Mouse (Mus musculus): Measurements from ENCODE around the gene Tmem72. TPM values are rescaled to one million over a fixed set of nuclear protein-coding genes. Genes with fewer than 3 reads are reported as not detected.

Gene Tmem72
- polyA plus RNA-seq (2015; fragmentation: Nextera tagmentation; extraction: Ambion mirVana): 0.01 and 0.05 TPM in 2 replicates

DNA sequence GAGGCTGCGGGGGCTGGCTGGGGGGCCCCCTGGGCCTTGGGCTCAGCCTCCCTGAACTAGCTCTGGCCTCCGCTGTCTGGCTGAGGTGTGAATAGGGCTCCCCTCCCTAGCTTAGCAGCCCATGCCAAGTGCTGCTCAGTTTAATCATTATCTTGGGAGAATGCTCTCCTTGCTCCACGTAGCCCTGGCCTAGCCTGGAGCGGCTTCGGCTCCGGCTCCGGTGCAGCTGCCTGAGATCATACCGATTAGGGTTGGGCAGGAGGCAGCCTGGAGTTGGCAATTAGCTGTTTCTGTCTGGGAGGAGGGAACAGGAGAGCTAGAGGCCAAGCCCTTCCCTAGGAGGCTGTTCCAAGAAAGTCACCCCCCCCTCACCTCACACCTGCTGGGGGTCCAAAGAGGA, at the start of gene Tmem72:
Gene Tmem72, minus strand, starts transcription at position 248 of the 400 bp plus-strand sequence.
- no peak within 1 kb of the TSS for H3K9ac ChIP-seq
- no peaks in the 10 kb centered on the region for H3K4me1 ChIP-seq (replicated peaks)
- H3K9me3 ChIP-seq (replicated peaks): no peaks in the 10 kb centered on the region
- H3K27me3 ChIP-seq: no peaks in the 10 kb centered on the region
- no peaks in the 10 kb centered on the region for H3K36me3 ChIP-seq (replicated peaks)
- 76% methylated on average over 8 of the region's 8 CpGs for WGBS (ENCODE audit: insufficient replicate concordance)
- no peak within 1 kb of the TSS for H3K4me3 ChIP-seq (replicated peaks)
- no peak within 1 kb of the TSS for H3K4me2 ChIP-seq
- no peak for ATAC-seq (ENCODE audit: insufficient read depth)
- no peak within 1 kb of the TSS for H3K27ac ChIP-seq (replicated peaks)

- Histone ChIP-seq H3K4me1 (replicated peaks) (no peaks in the 10 kb centered on the region), H3K9me3 (replicated peaks) (no peaks in the 10 kb centered on the region), H3K4me3 (replicated peaks) (no peak overlapping the region), H3K27ac (replicated peaks) (no peak overlapping the region), H3K9ac (no peak overlapping the region), H3K27me3 (no peaks in the 10 kb centered on the region), H3K36me3 (replicated peaks) (no peaks in the 10 kb centered on the region), H3K4me2 (no peak overlapping the region)
- no peak for ATAC-seq (ENCODE audit: insufficient read depth)
- WGBS (ENCODE audit: insufficient replicate concordance): 72% methylated on average over 4 of the region's 4 CpGs
Measured at GRCm38 (mm10) chr6:116764524-116764923, 47.8 kb upstream of the Tmem72 start.

- Histone ChIP-seq H3K36me3 (replicated peaks) (no peaks in the 10 kb centered on the region), H3K9ac (no peak overlapping the region), H3K27me3 (no peaks in the 10 kb centered on the region), H3K4me2 (no peak overlapping the region), H3K9me3 (replicated peaks) (no peaks in the 10 kb centered on the region), H3K4me1 (replicated peaks) (no peaks in the 10 kb centered on the region), H3K27ac (replicated peaks) (no peak overlapping the region), H3K4me3 (replicated peaks) (no peak overlapping the region)
- 66% methylated on average over 3 of the region's 3 CpGs for WGBS (ENCODE audit: insufficient replicate concordance)
- no peak for ATAC-seq (ENCODE audit: insufficient read depth)
Measured at GRCm38 (mm10) chr6:116762333-116762732, 45.6 kb upstream of the Tmem72 start.

DNA sequence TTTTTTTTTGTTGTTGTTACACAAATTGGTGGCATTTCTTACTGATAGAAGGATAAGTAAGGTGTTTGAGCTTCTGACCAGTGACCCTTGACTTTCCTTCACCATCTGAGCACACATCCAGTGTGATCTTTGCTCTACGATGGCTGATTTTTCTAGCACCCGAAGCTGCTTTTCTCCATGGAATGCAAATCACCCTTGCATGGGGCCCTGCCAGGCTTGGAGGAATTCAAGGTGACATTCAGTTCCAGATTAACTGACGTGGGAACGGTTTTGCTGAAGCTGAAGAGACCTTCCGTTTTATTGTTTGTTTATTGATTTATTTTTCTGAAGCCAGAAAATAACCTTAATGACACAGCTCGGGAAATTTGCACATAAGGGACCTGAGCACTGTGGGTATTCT, 43.5 kb upstream of the Tmem72 start:
- Histone ChIP-seq H3K4me1 (replicated peaks) (no peaks in the 10 kb centered on the region), H3K9ac (no peak overlapping the region), H3K4me2 (no peak overlapping the region), H3K27me3 (no peaks in the 10 kb centered on the region), H3K4me3 (replicated peaks) (no peak overlapping the region), H3K27ac (replicated peaks) (no peak overlapping the region), H3K9me3 (replicated peaks) (no peaks in the 10 kb centered on the region), H3K36me3 (replicated peaks) (no peaks in the 10 kb centered on the region)
- 62% methylated on average over 6 of the region's 6 CpGs for WGBS (ENCODE audit: insufficient replicate concordance)
- no peak for ATAC-seq (ENCODE audit: insufficient read depth)

DNA sequence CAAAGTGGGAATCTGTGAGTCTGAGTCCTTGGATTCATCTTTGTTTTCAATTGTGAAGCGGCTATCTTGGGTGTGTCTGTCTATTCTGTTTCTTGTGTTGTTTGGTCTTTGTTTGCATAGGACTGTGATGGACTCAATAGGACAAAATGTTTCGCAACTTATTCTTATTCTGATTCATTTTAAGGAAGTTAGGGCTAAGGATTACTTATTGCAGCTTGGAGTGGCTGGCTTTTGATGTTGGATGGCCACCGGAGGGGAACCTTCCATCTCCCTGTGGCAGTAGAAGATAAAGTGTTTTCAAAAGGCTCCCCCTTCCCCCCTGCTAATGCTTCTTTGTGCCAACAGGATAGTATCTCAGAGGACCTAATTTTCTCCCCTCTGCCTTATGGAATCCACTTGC, 39.7 kb upstream of the Tmem72 start:
- H3K36me3 ChIP-seq (replicated peaks): no peaks in the 10 kb centered on the region

GRCm38 (mm10) chr6:116738046-116738445, 21.3 kb upstream of the Tmem72 start:
- ATAC-seq (ENCODE audit: insufficient read depth): no peak
- H3K9ac ChIP-seq: no peak overlapping the region
- H3K36me3 ChIP-seq (replicated peaks): no peaks in the 10 kb centered on the region
- H3K27me3 ChIP-seq: no peaks in the 10 kb centered on the region
- WGBS (ENCODE audit: insufficient replicate concordance): 51% methylated on average over 2 of the region's 2 CpGs
- no peak overlapping the region for H3K4me2 ChIP-seq
- H3K9me3 ChIP-seq (replicated peaks): no peaks in the 10 kb centered on the region
- H3K4me1 ChIP-seq (replicated peaks): no peaks in the 10 kb centered on the region
- H3K4me3 ChIP-seq (replicated peaks): no peak overlapping the region
- no peak overlapping the region for H3K27ac ChIP-seq (replicated peaks)

More for the DNA sequence above, 39.7 kb upstream of the Tmem72 start:
- H3K4me3 ChIP-seq (replicated peaks): no peak overlapping the region
- H3K4me1 ChIP-seq (replicated peaks): no peaks in the 10 kb centered on the region
- no peaks in the 10 kb centered on the region for H3K9me3 ChIP-seq (replicated peaks)
- WGBS (ENCODE audit: insufficient replicate concordance): 46% methylated on average over 3 of the region's 3 CpGs
- H3K27me3 ChIP-seq: no peaks in the 10 kb centered on the region
- H3K4me2 ChIP-seq: no peak overlapping the region
- H3K9ac ChIP-seq: no peak overlapping the region
- ATAC-seq (ENCODE audit: insufficient read depth): no peak
- no peak overlapping the region for H3K27ac ChIP-seq (replicated peaks)

GRCm38 (mm10) chr6:116735361-116735760, 18.6 kb upstream of the Tmem72 start:
- H3K4me1 ChIP-seq (replicated peaks): no peaks in the 10 kb centered on the region
- H3K27ac ChIP-seq (replicated peaks): no peak overlapping the region
- WGBS (ENCODE audit: insufficient replicate concordance): 71% methylated on average over 5 of the region's 5 CpGs
- no peaks in the 10 kb centered on the region for H3K36me3 ChIP-seq (replicated peaks)
- H3K4me3 ChIP-seq (replicated peaks): no peak overlapping the region
- no peaks in the 10 kb centered on the region for H3K27me3 ChIP-seq
- ATAC-seq (ENCODE audit: insufficient read depth): no peak
- no peaks in the 10 kb centered on the region for H3K9me3 ChIP-seq (replicated peaks)
- no peak overlapping the region for H3K4me2 ChIP-seq
- no peak overlapping the region for H3K9ac ChIP-seq

GRCm38 (mm10) chr6:116733577-116733976, 16.9 kb upstream of the Tmem72 start:
- Histone ChIP-seq H3K4me1 (replicated peaks) (no peaks in the 10 kb centered on the region), H3K4me3 (replicated peaks) (no peak overlapping the region), H3K9ac (no peak overlapping the region), H3K27me3 (no peaks in the 10 kb centered on the region), H3K9me3 (replicated peaks) (no peaks in the 10 kb centered on the region), H3K27ac (replicated peaks) (no peak overlapping the region), H3K36me3 (replicated peaks) (no peaks in the 10 kb centered on the region), H3K4me2 (no peak overlapping the region)
- ATAC-seq (ENCODE audit: insufficient read depth): no peak
- 57% methylated on average over 4 of the region's 4 CpGs for WGBS (ENCODE audit: insufficient replicate concordance)

DNA sequence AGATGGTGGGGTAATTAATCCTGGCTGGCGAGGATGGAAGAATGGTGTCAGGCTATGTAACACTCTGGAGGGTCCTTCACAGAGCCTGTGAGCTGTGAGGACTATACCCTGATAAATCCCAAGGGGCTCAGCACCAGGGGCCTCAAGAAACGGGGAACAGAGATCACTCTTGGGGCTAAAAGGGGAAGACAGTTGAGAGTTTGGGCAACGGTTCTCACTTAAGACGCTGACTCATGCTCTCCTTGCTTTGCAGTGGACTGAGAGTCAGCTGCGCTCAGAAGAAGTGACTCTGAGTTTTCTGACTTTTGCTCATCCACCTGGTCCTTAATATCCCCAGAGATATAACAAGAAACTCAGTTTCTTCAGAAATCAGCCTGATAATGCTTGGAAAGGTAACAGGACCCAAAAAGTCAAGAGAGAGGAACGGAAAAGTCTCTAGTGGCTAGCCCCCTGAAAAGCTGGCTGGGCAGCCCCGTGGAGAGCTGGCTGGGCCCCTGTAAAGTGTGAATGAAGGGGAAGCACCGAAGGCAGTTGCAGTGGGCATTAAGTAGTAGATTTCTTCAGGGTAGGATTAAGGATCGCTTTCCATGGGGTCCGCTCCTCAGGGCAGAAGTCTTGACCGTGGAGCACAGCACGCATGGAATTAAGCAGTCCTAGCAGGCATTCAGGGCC, 7.9 kb upstream of the Tmem72 start:
- 36% methylated on average over 12 of the region's 12 CpGs for WGBS (ENCODE audit: insufficient replicate concordance)
- no peaks in the 10 kb centered on the region for H3K27me3 ChIP-seq
- ATAC-seq (ENCODE audit: insufficient read depth): no peak
- no peak overlapping the region for H3K4me3 ChIP-seq (replicated peaks)
- no peaks in the 10 kb centered on the region for H3K36me3 ChIP-seq (replicated peaks)
- H3K27ac ChIP-seq (replicated peaks): no peak overlapping the region
- H3K4me2 ChIP-seq: no peak overlapping the region
- no peak overlapping the region for H3K9ac ChIP-seq
- no peaks in the 10 kb centered on the region for H3K9me3 ChIP-seq (replicated peaks)
- no peaks in the 10 kb centered on the region for H3K4me1 ChIP-seq (replicated peaks)

- Histone ChIP-seq H3K4me3 (replicated peaks) (no peak overlapping the region), H3K9me3 (replicated peaks) (no peaks in the 10 kb centered on the region), H3K9ac (no peak overlapping the region), H3K27me3 (no peaks in the 10 kb centered on the region), H3K36me3 (replicated peaks) (no peaks in the 10 kb centered on the region), H3K27ac (replicated peaks) (no peak overlapping the region), H3K4me1 (replicated peaks) (no peaks in the 10 kb centered on the region), H3K4me2 (no peak overlapping the region)
- no peak for ATAC-seq (ENCODE audit: insufficient read depth)
- WGBS (ENCODE audit: insufficient replicate concordance): 22% methylated on average over 4 of the region's 4 CpGs
Measured at GRCm38 (mm10) chr6:116718920-116719319, 2.2 kb upstream of the Tmem72 start.

GRCm38 (mm10) chr6:116718361-116718760, 1.6 kb upstream of the Tmem72 start:
- H3K4me3 ChIP-seq (replicated peaks): no peak overlapping the region
- ATAC-seq (ENCODE audit: insufficient read depth): no peak
- H3K4me2 ChIP-seq: no peak overlapping the region
- no peak overlapping the region for H3K27ac ChIP-seq (replicated peaks)
- H3K27me3 ChIP-seq: no peaks in the 10 kb centered on the region
- WGBS (ENCODE audit: insufficient replicate concordance): 66% methylated on average over 4 of the region's 4 CpGs
- H3K9me3 ChIP-seq (replicated peaks): no peaks in the 10 kb centered on the region
- H3K9ac ChIP-seq: no peak overlapping the region
- H3K36me3 ChIP-seq (replicated peaks): no peaks in the 10 kb centered on the region
- no peaks in the 10 kb centered on the region for H3K4me1 ChIP-seq (replicated peaks)

- H3K4me1 ChIP-seq (replicated peaks): no peaks in the 10 kb centered on the region
- no peaks in the 10 kb centered on the region for H3K27me3 ChIP-seq
- ATAC-seq (ENCODE audit: insufficient read depth): no peak
- no peaks in the 10 kb centered on the region for H3K9me3 ChIP-seq (replicated peaks)
- no peak overlapping the region for H3K27ac ChIP-seq (replicated peaks)
- WGBS (ENCODE audit: insufficient replicate concordance): 63% methylated on average over 7 of the region's 7 CpGs
- H3K9ac ChIP-seq: no peak overlapping the region
- no peak overlapping the region for H3K4me3 ChIP-seq (replicated peaks)
- H3K36me3 ChIP-seq (replicated peaks): no peaks in the 10 kb centered on the region
- H3K4me2 ChIP-seq: no peak overlapping the region
Measured at GRCm38 (mm10) chr6:116717851-116718250, 1.1 kb upstream of the Tmem72 start.

All from liver, embryonic 15.5 days (tissue).